ENCODE assay signal across 24 mouse cellular contexts in genomic region chr2:52572221-52572620, GRCm38 (mm10).
DNase-seq lines count a peak whose midpoint lies in the region; ATAC-seq and TF ChIP-seq lines count a peak whose summit lies in the region.
"Had no signal": no experiment of that assay in that cellular context is flagged by ENCODE, and none has a peak within 500 bp of the region (broad histone marks: within the 10 kb centered on the region; RNA-seq: fewer than 3 reads in every experiment).

No protein-coding gene starts in this region.

- no peak for TF ChIP-seq EP300 in heart, adult 2 months (IDR thresholded peaks at IDR 0.05; ENCODE audit: insufficient read depth, low read depth, low read length)
- no peak for TF ChIP-seq EP300 in MEL (IDR thresholded peaks at IDR 0.05; ENCODE audit: low read depth in 1 of 2, low read length in 2 of 2)
- TF ChIP-seq EP300 in liver, embryonic 14.5 days (IDR thresholded peaks at IDR 0.05; ENCODE audit: low read depth), result no peak

- H3K27me3 ChIP-seq in heart, adult 2 months (ENCODE audit: control insufficient read depth, insufficient read depth, low read length), result no peaks in the 10 kb centered on the region
- H3K27me3 ChIP-seq in heart, embryonic 14.5 days (ENCODE audit: control insufficient read depth, insufficient read depth, low read length), result no peaks in the 10 kb centered on the region
- no peaks in the 10 kb centered on the region for H3K27me3 ChIP-seq in MEL (ENCODE audit: control insufficient read depth in 1 of 2, insufficient read depth in 2 of 2, low read length in 2 of 2)
- H3K27me3 ChIP-seq in liver, embryonic 14.5 days (ENCODE audit: control insufficient read depth, insufficient read depth, low read length), result no peaks in the 10 kb centered on the region
- H3K27me3 ChIP-seq: forebrain, embryonic 13.5 days; hindbrain, embryonic 12.5 days; limb, embryonic 12.5 days; liver, embryonic 13.5 days; midbrain, embryonic 12.5 days had no signal

- intact Hi-C loops in heart, adult 2 months (cut with DNase I), result loop anchor here (5.0 kb wide), 1 partner anchor 150 kb away; the partner anchor contains the start of gene Arl5a
- intact Hi-C loops in heart, postnatal 25 days (cut with DNase I), result loop anchor here (5.0 kb wide), 1 partner anchor 150 kb away; the partner anchor contains the start of gene Arl5a

- no peak for ATAC-seq in heart, embryonic 14.5 days (ENCODE audit: insufficient number of reproducible peaks, insufficient read depth, low FRiP score, low read depth)
- ATAC-seq in liver, embryonic 14.5 days (ENCODE audit: insufficient read depth), result no peak
- ATAC-seq: forebrain, embryonic 13.5 days; hindbrain, postnatal 0 days; intestine, postnatal 0 days had no signal

- WGBS in heart, adult 2 months, result 83% methylated on average over 6 of the region's 6 CpGs
- WGBS in heart, embryonic 14.5 days, result 59% methylated on average over 6 of the region's 6 CpGs
- 50% methylated on average over 6 of the region's 6 CpGs for whole genome bisulfite sequencing in liver, embryonic 14.5 days (ENCODE audit: insufficient replicate concordance)

- TF ChIP-seq CTCF in heart, adult 2 months (IDR thresholded peaks at IDR 0.05), result no peak
- no peak for TF ChIP-seq CTCF in MEL (IDR thresholded peaks at IDR 0.05 in 2 of 3, conservative IDR thresholded peaks at IDR 0.05 in 1 of 3; ENCODE audit: control insufficient read depth in 1 of 3, insufficient read depth in 1 of 3, low read depth in 2 of 3, low read length in 3 of 3, poor library complexity in 1 of 3, severe bottlenecking in 1 of 3)
- TF ChIP-seq CTCF in liver, embryonic 14.5 days (IDR thresholded peaks at IDR 0.05; ENCODE audit: low read depth), result no peak

- no peak for TF ChIP-seq RAD21 in MEL (IDR thresholded peaks at IDR 0.05; ENCODE audit: low read depth, low read length)

- H3K4me2 ChIP-seq in heart, embryonic 14.5 days (ENCODE audit: low read length), result peak overlapping the region; percentile 39; the same call in 1 of the 2 replicates
- peak overlapping the region; percentile 40 for H3K4me2 ChIP-seq in liver, embryonic 14.5 days (ENCODE audit: low read depth)
- H3K4me2 ChIP-seq: forebrain, embryonic 13.5 days; hindbrain, embryonic 12.5 days; limb, embryonic 12.5 days; midbrain, embryonic 12.5 days had no signal

- no peak for TF ChIP-seq POLR2A in heart, adult 2 months (IDR thresholded peaks at IDR 0.05; ENCODE audit: insufficient read depth, low read depth, low read length)
- no peak for TF ChIP-seq POLR2A in MEL (IDR thresholded peaks at IDR 0.05; ENCODE audit: control insufficient read depth in 1 of 2, insufficient read depth in 1 of 2, low read depth in 1 of 2, low read length in 2 of 2, poor library complexity in 1 of 2)

- peaks cover 1% of the 10 kb centered on the region for H3K4me1 ChIP-seq in heart, adult 2 months (ENCODE audit: control insufficient read depth, insufficient read depth, low read length)
- H3K4me1 ChIP-seq in heart, embryonic 14.5 days (ENCODE audit: control insufficient read depth in 2 of 2, insufficient read depth in 2 of 2, low read length in 2 of 2), result peaks cover 7 to 29% of the 10 kb centered on the region in 2 experiments; a peak in 3 of 4 replicates
- H3K4me1 ChIP-seq in MEL (ENCODE audit: control insufficient read depth in 1 of 2, insufficient read depth in 2 of 2, low read length in 2 of 2), result peaks cover 0 to 10% of the 10 kb centered on the region in 2 experiments; a peak in 2 of 4 replicates
- peaks cover 21 to 44% of the 10 kb centered on the region in 2 experiments for H3K4me1 ChIP-seq in liver, embryonic 14.5 days (replicated peaks; ENCODE audit: control insufficient read depth in 2 of 2, insufficient read depth in 2 of 2, low read length in 1 of 2)
- H3K4me1 ChIP-seq: forebrain, embryonic 13.5 days; hindbrain, embryonic 12.5 days; limb, embryonic 12.5 days; midbrain, embryonic 12.5 days had no signal

- peak overlapping the region; percentile 10; the same call in 1 of the 2 replicates for H3K27ac ChIP-seq in heart, adult 2 months
- H3K27ac ChIP-seq in heart, embryonic 14.5 days (replicated peaks in 1 of 2; ENCODE audit: control insufficient read depth in 1 of 2, insufficient read depth in 1 of 2, low read depth in 2 of 2, low read length in 2 of 2), result peak overlapping the region; percentile 61 to 71
- H3K27ac ChIP-seq in MEL (ENCODE audit: control insufficient read depth, low read depth, low read length), result no peak overlapping the region
- no peak overlapping the region for H3K27ac ChIP-seq in liver, embryonic 14.5 days
- H3K27ac ChIP-seq: forebrain, embryonic 13.5 days; hindbrain, embryonic 12.5 days; hindbrain, postnatal 0 days; layer of hippocampus, adult 2 months; left cerebral cortex, adult 2 months; limb, embryonic 12.5 days; midbrain, embryonic 12.5 days had no signal

- no peak overlapping the region for H3K4me3 ChIP-seq in heart, adult 2 months
- H3K4me3 ChIP-seq in heart, embryonic 14.5 days (ENCODE audit: control insufficient read depth in 1 of 2, insufficient read depth in 1 of 2, low read depth in 1 of 2, low read length in 2 of 2), result no peak overlapping the region
- no peak overlapping the region for H3K4me3 ChIP-seq in MEL (ENCODE audit: control insufficient read depth in 1 of 2, insufficient read depth in 1 of 2, low read depth in 2 of 2, low read length in 2 of 2)
- H3K4me3 ChIP-seq in liver, embryonic 14.5 days (ENCODE audit: insufficient read depth in 1 of 2, low read depth in 2 of 2, low read length in 2 of 2), result no peak overlapping the region
- H3K4me3 ChIP-seq: forebrain, embryonic 13.5 days; hindbrain, embryonic 12.5 days; layer of hippocampus, adult 2 months; left cerebral cortex, adult 2 months; limb, embryonic 12.5 days; midbrain, embryonic 12.5 days; myocyte had no signal

- no peak overlapping the region for H3K9ac ChIP-seq in heart, adult 2 months (ENCODE audit: low read depth, low read length)
- no peak overlapping the region for H3K9ac ChIP-seq in heart, embryonic 14.5 days (ENCODE audit: low read length)
- no peak overlapping the region for H3K9ac ChIP-seq in MEL (ENCODE audit: control insufficient read depth, low read depth, low read length, poor library complexity, severe bottlenecking)
- H3K9ac ChIP-seq in liver, embryonic 14.5 days (replicated peaks), result no peak overlapping the region
- H3K9ac ChIP-seq: forebrain, embryonic 13.5 days; hindbrain, embryonic 12.5 days; limb, embryonic 12.5 days; midbrain, embryonic 12.5 days had no signal

- H3K9me3 ChIP-seq in heart, embryonic 14.5 days (ENCODE audit: control insufficient read depth, low read length), result no peaks in the 10 kb centered on the region
- no peaks in the 10 kb centered on the region for H3K9me3 ChIP-seq in MEL (replicated peaks; ENCODE audit: insufficient read depth, low read length)
- H3K9me3 ChIP-seq in liver, embryonic 14.5 days (ENCODE audit: control insufficient read depth, low read length), result no peaks in the 10 kb centered on the region
- H3K9me3 ChIP-seq: forebrain, embryonic 13.5 days; hindbrain, embryonic 12.5 days; limb, embryonic 12.5 days; liver, embryonic 13.5 days; midbrain, embryonic 12.5 days had no signal

- no peak for DNase-seq in heart, adult 2 months
- DNase-seq in heart, adult 8-10 months (ENCODE audit: low spot score), result no peak
- no peak for DNase-seq in heart, postnatal 25 days (ENCODE audit: low spot score)
- no peak for DNase-seq in MEL (ENCODE audit: low read depth, low spot score)
- no peak for DNase-seq in liver, embryonic 14.5 days (ENCODE audit: low read depth in 3 of 3, low spot score in 3 of 3)
- no peak for DNase-seq in kidney, postnatal 25 days
- no peak for DNase-seq in natural killer cell, adult 2 months (ENCODE audit: low spot score in 2 of 2)
- DNase-seq: adrenal gland, postnatal 10 days; cerebellum, adult 8-10 months; cerebellum, postnatal 36 days; gastrocnemius, postnatal 10 days; kidney, postnatal 36 days; right cerebral cortex, postnatal 14 days had no signal

- no peaks in the 10 kb centered on the region; the same call in 1 of the 2 replicates for H3K36me3 ChIP-seq in heart, adult 2 months (ENCODE audit: control insufficient read depth, insufficient read depth, low read length)
- no peaks in the 10 kb centered on the region for H3K36me3 ChIP-seq in heart, embryonic 14.5 days (ENCODE audit: control insufficient read depth, insufficient read depth, low read length)
- peaks cover 0 to 12% of the 10 kb centered on the region in 2 experiments; a peak in 2 of 4 replicates for H3K36me3 ChIP-seq in MEL (ENCODE audit: control insufficient read depth in 1 of 2, insufficient read depth in 2 of 2, low read length in 2 of 2)
- H3K36me3 ChIP-seq in liver, embryonic 14.5 days (replicated peaks; ENCODE audit: control insufficient read depth, insufficient read depth, low read depth), result no peaks in the 10 kb centered on the region
- H3K36me3 ChIP-seq: hindbrain, embryonic 12.5 days; limb, embryonic 12.5 days; liver, embryonic 13.5 days; midbrain, embryonic 12.5 days had no signal

- H3K79me2 ChIP-seq in heart, adult 2 months (replicated peaks; ENCODE audit: control insufficient read depth, insufficient read depth, low read length), result no peaks in the 10 kb centered on the region
- no peaks in the 10 kb centered on the region for H3K79me2 ChIP-seq in MEL (ENCODE audit: control insufficient read depth, insufficient read depth, low read length, poor library complexity)

TF ChIP-seq in MEL, 35 proteins besides CTCF, POLR2A, EP300 and RAD21:
- TF ChIP-seq ZNF384 (IDR thresholded peaks at IDR 0.05; ENCODE audit: low read depth, low read length) (peak; percentile 29; the same call in 1 of the 2 replicates), ZC3H11A (IDR thresholded peaks at IDR 0.05; ENCODE audit: low read depth, low read length) (no peak)

Comparison
In these comparisons a context has a peak if more than half of its experiments do, and no peak if none do; other contexts are left out.
1. H3K27ac ChIP-seq: peak in heart, adult 2 months (single experiment) and heart, embryonic 14.5 days (2 of 2); none in MEL (single experiment) and liver, embryonic 14.5 days (single experiment).